ENCODE assay signal across 8 mouse cellular contexts in genomic region chr14:19584804-19585667, GRCm38 (mm10). TPM values are rescaled to one million over a fixed set of nuclear protein-coding genes. Genes with fewer than 3 reads are reported as not detected.
DNase-seq lines count a peak whose midpoint lies in the region; ATAC-seq and TF ChIP-seq lines count a peak whose summit lies in the region.
"Not testable (repeated sequence)": the region's sequence is repeated elsewhere in the genome, so short reads cannot be mapped to it uniquely, and the experiment has no call there.

TSS of gene Gm2237 (minus strand) at chr14:19585135.

- H3K79me2 ChIP-seq in CH12.LX (replicated peaks; ENCODE audit: control insufficient read depth, extremely low read depth, insufficient read depth, poor library complexity, severe bottlenecking) = not testable (repeated sequence)

- not testable (repeated sequence) for TF ChIP-seq EP300 in CH12.LX (IDR thresholded peaks at IDR 0.05; ENCODE audit: low read length)

- not testable (repeated sequence) for ATAC-seq in liver, embryonic 16.5 days (ENCODE audit: low read depth); neural tube, embryonic 11.5 days (ENCODE audit: insufficient read depth, low FRiP score, low TSS enrichment)

- not testable (repeated sequence) for H3K36me3 ChIP-seq in CH12.LX (replicated peaks in 1 of 2; ENCODE audit: control insufficient read depth in 1 of 2, insufficient read depth in 1 of 2, low read length in 1 of 2); hindbrain, embryonic 10.5 days; liver, embryonic 16.5 days (ENCODE audit: control insufficient read depth, insufficient read depth); neural tube, embryonic 11.5 days (ENCODE audit: control insufficient read depth, insufficient read depth, low read length)

- in situ Hi-C loops in CH12.LX (cut with MboI; ENCODE audit: low pct_ligation_motif_present, low pct_unique_long_range_greater_than_20kb, low sequenced_read_pairs) = not testable (repeated sequence)

- not testable (repeated sequence) for H3K27me3 ChIP-seq in CH12.LX (replicated peaks); hindbrain, embryonic 10.5 days (ENCODE audit: insufficient read depth, poor library complexity, severe bottlenecking); liver, embryonic 16.5 days (ENCODE audit: control insufficient read depth, insufficient read depth, low read depth, low read length); neural tube, embryonic 11.5 days (ENCODE audit: control insufficient read depth, insufficient read depth, low read length)

- H3K4me3 ChIP-seq in CH12.LX (replicated peaks in 1 of 3; ENCODE audit: low read depth in 2 of 3, low read length in 2 of 3, poor library complexity in 1 of 3) = peak within 1 kb of the TSS in 2 of 3 experiments; percentile 38 to 64
- peak within 1 kb of the TSS; percentile 55 for H3K4me3 ChIP-seq in hindbrain, embryonic 10.5 days
- not testable (repeated sequence) for H3K4me3 ChIP-seq in liver, embryonic 16.5 days (ENCODE audit: low read depth, low read length)
- H3K4me3 ChIP-seq in neural tube, embryonic 11.5 days (ENCODE audit: low read depth, low read length) = peak within 1 kb of the TSS; percentile 47

- DNase-seq in CH12.LX (ENCODE audit: extremely low read depth) = peak; percentile 0
- peak; percentile 13 to 22 for DNase-seq in cerebellum, postnatal 4 days (ENCODE audit: low spot score in 2 of 2)
- DNase-seq in frontal cortex, postnatal 36 days (ENCODE audit: low spot score in 2 of 2) = peak; percentile 7 to 20
- DNase-seq in hindbrain, embryonic 10.5 days (ENCODE audit: low spot score) = peak; percentile 47
- DNase-seq in kidney, postnatal 36 days = peak; percentile 49 to 53
- DNase-seq in neural tube, embryonic 11.5 days (ENCODE audit: low spot score) = peak; percentile 27
- DNase-seq in testis, postnatal 14 days (ENCODE audit: low spot score) = peak; percentile 7

- not testable (repeated sequence) for H3K4me1 ChIP-seq in CH12.LX (ENCODE audit: control insufficient read depth in 1 of 2, insufficient read depth in 2 of 2); hindbrain, embryonic 10.5 days (replicated peaks); liver, embryonic 16.5 days (ENCODE audit: control insufficient read depth, low read depth, low read length); neural tube, embryonic 11.5 days (ENCODE audit: control insufficient read depth, insufficient read depth, low read length)

- TF ChIP-seq POLR2A in CH12.LX (IDR thresholded peaks at IDR 0.05; ENCODE audit: low read depth, low read length) = not testable (repeated sequence)

- H3K27ac ChIP-seq in CH12.LX (ENCODE audit: insufficient read depth, low read depth); liver, embryonic 16.5 days (ENCODE audit: low read length); neural tube, embryonic 11.5 days (ENCODE audit: low read depth, low read length): not testable (repeated sequence)
- peak within 1 kb of the TSS; percentile 87 for H3K27ac ChIP-seq in hindbrain, embryonic 10.5 days

- peak within 1 kb of the TSS; percentile 61 for H3K4me2 ChIP-seq in CH12.LX (ENCODE audit: insufficient read depth, low read depth, poor library complexity, severe bottlenecking)
- H3K4me2 ChIP-seq in liver, embryonic 16.5 days (ENCODE audit: low read depth, low read length) = 0 out of 2 replicates have a peak within 1 kb of the TSS, but pooled peaks have one; percentile 17
- peak within 1 kb of the TSS; percentile 20; the same call in 1 of the 2 replicates for H3K4me2 ChIP-seq in neural tube, embryonic 11.5 days (ENCODE audit: low read depth)

- not testable (repeated sequence) for TF ChIP-seq RAD21 in CH12.LX (IDR thresholded peaks at IDR 0.05; ENCODE audit: low read depth, low read length)

- not testable (repeated sequence) for TF ChIP-seq CTCF in CH12.LX (conservative IDR thresholded peaks at IDR 0.05 in 1 of 2, IDR thresholded peaks at IDR 0.05 in 1 of 2; ENCODE audit: low read depth in 2 of 2, low read length in 2 of 2)

- dilution Hi-C loops in CH12.LX (cut with MboI; ENCODE audit: extremely low pct_ligation_motif_present, extremely low pct_unique_long_range_greater_than_20kb, low sequenced_read_pairs) = not testable (repeated sequence)

- WGBS in hindbrain, embryonic 10.5 days = 0% methylated on average over 41 of the region's 62 CpGs
- WGBS in liver, embryonic 16.5 days (ENCODE audit: insufficient replicate concordance) = 0% methylated on average over 22 of the region's 62 CpGs
- 0% methylated on average over 14 of the region's 62 CpGs for WGBS in neural tube, embryonic 11.5 days

- not testable (repeated sequence) for H3K9me3 ChIP-seq in CH12.LX (replicated peaks; ENCODE audit: low read length); hindbrain, embryonic 10.5 days; liver, embryonic 16.5 days (replicated peaks; ENCODE audit: control insufficient read depth, low read length); neural tube, embryonic 11.5 days (ENCODE audit: control insufficient read depth, low read length)

- peak within 1 kb of the TSS; percentile 20; the same call in 1 of the 2 replicates for H3K9ac ChIP-seq in CH12.LX (ENCODE audit: insufficient read depth, low read depth)
- not testable (repeated sequence) for H3K9ac ChIP-seq in liver, embryonic 16.5 days (ENCODE audit: low read depth, low read length)
- peak within 1 kb of the TSS; percentile 51 for H3K9ac ChIP-seq in neural tube, embryonic 11.5 days (ENCODE audit: low read length)

TF ChIP-seq in CH12.LX, 34 proteins besides CTCF, POLR2A, EP300 and RAD21:
- TF ChIP-seq BHLHE40 (IDR thresholded peaks at IDR 0.05; ENCODE audit: low read depth, low read length) = peak; percentile 26; the same call in 1 of the 2 replicates

RNA-seq across cellular contexts. Expression of gene Gm2237, which starts in this region (rescaled TPM):
- total RNA-seq in CH12.LX (2012; rRNA removed) (0.84 and 0.98 TPM in 2 replicates), CH12.LX (2014; rRNA removed) (4.3 and 6.8 TPM in 2 replicates)
- 1.2 and 1.7 TPM in 2 replicates for polyA plus RNA-seq in CH12.LX (2012; ENCODE audit: insufficient read length, low read depth)
- polyA plus RNA-seq in hindbrain, embryonic 10.5 days (2016; fragmentation: Nextera tagmentation; extraction: Ambion mirVana) = 2.6 and 2.9 TPM in 2 replicates
- 0.07 and 0.08 TPM in 2 replicates for polyA plus RNA-seq in liver, embryonic 16.5 days (2015; fragmentation: Nextera tagmentation; extraction: Ambion mirVana)
- 2.5 and 3.3 TPM in 2 replicates for polyA plus RNA-seq in neural tube, embryonic 11.5 days (2014; fragmentation: Nextera tagmentation; extraction: Ambion mirVana)

Comparison
In these comparisons a context has a peak if more than half of its experiments do, and no peak if none do; other contexts are left out.
1. DNase-seq: peak in every context shown above with its lines; median percentile 51 in kidney, postnatal 36 days; 47 in hindbrain, embryonic 10.5 days; 27 in neural tube, embryonic 11.5 days; 18 in cerebellum, postnatal 4 days; 14 in frontal cortex, postnatal 36 days; 7 in testis, postnatal 14 days; 0 in CH12.LX.